Mouse (Mus musculus): ENCODE results near the gene Gzmf. TPM values are rescaled to one million over a fixed set of nuclear protein-coding genes. Genes with fewer than 3 reads are reported as not detected.
"Not testable (repeated sequence)": the region's sequence is repeated elsewhere in the genome, so short reads cannot be mapped to it uniquely, and the experiment has no call there.

Gzmf gene
- total and polyA plus RNA-seq, 2 experiments from 2014 or later: not detected

GRCm38 (mm10) chr14:56186521-56186920, 24.7 kb downstream of the Gzmf start:
- no peaks in the 10 kb centered on the region for H3K9me3 ChIP-seq (ENCODE audit: low read length)
- no peak overlapping the region for H3K4me3 ChIP-seq (ENCODE audit: low read length)
- no peak overlapping the region for H3K9ac ChIP-seq (replicated peaks; ENCODE audit: low read length)
- no peaks in the 10 kb centered on the region for H3K4me1 ChIP-seq (ENCODE audit: insufficient read depth, low read length)
- 70% methylated on average over 5 of the region's 5 CpGs for WGBS
- no peak overlapping the region for H3K4me2 ChIP-seq (ENCODE audit: low read depth, low read length)
- no peaks in the 10 kb centered on the region for H3K36me3 ChIP-seq (ENCODE audit: insufficient read depth, low read length)
- no peaks in the 10 kb centered on the region for H3K27me3 ChIP-seq (ENCODE audit: insufficient read depth, low read length)
- no peak overlapping the region for H3K27ac ChIP-seq
- DNase-seq (ENCODE audit: low spot score) (no peak), ATAC-seq (no peak)
- TF ChIP-seq CTCF (IDR thresholded peaks at IDR 0.05; ENCODE audit: low read depth): no peak

GRCm38 (mm10) chr14:56177651-56178050, 33.6 kb downstream of the Gzmf start:
- ATAC-seq; H3K4me3 ChIP-seq (ENCODE audit: low read length); H3K9me3 ChIP-seq (ENCODE audit: low read length); H3K4me2 ChIP-seq (ENCODE audit: low read depth, low read length); H3K4me1 ChIP-seq (ENCODE audit: insufficient read depth, low read length); H3K9ac ChIP-seq (replicated peaks; ENCODE audit: low read length); H3K27me3 ChIP-seq (ENCODE audit: insufficient read depth, low read length); H3K27ac ChIP-seq; H3K36me3 ChIP-seq (ENCODE audit: insufficient read depth, low read length): not testable (repeated sequence)
- peak; percentile 27 for DNase-seq (ENCODE audit: low spot score)
- WGBS: 28% methylated on average over 8 of the region's 8 CpGs
- TF ChIP-seq CTCF (IDR thresholded peaks at IDR 0.05; ENCODE audit: low read depth): peak; percentile 68

GRCm38 (mm10) chr14:56174499-56174898, 36.7 kb downstream of the Gzmf start, which contains the start of gene Gzmn:
Gene Gzmn, minus strand, starts transcription at chr14:56174599.
- no peak within 1 kb of the TSS for H3K4me2 ChIP-seq (ENCODE audit: low read depth, low read length)
- no peak within 1 kb of the TSS for H3K27ac ChIP-seq
- H3K9ac ChIP-seq (replicated peaks; ENCODE audit: low read length): no peak within 1 kb of the TSS
- H3K36me3 ChIP-seq (ENCODE audit: insufficient read depth, low read length): no peaks in the 10 kb centered on the region
- no peaks in the 10 kb centered on the region for H3K9me3 ChIP-seq (ENCODE audit: low read length)
- no peak for ATAC-seq
- no peak for TF ChIP-seq CTCF (IDR thresholded peaks at IDR 0.05; ENCODE audit: low read depth)
- no peak within 1 kb of the TSS for H3K4me3 ChIP-seq (ENCODE audit: low read length)
- no peaks in the 10 kb centered on the region for H3K27me3 ChIP-seq (ENCODE audit: insufficient read depth, low read length)
- H3K4me1 ChIP-seq (ENCODE audit: insufficient read depth, low read length): no peaks in the 10 kb centered on the region
- no peak for DNase-seq (ENCODE audit: low spot score)
- 92% methylated on average over 5 of the region's 5 CpGs for WGBS

GRCm38 (mm10) chr14:56173396-56173795, 37.8 kb downstream of the Gzmf start:
- WGBS: 88% methylated on average over 6 of the region's 6 CpGs
- no peak overlapping the region for H3K9ac ChIP-seq (replicated peaks; ENCODE audit: low read length)
- H3K27ac ChIP-seq: no peak overlapping the region
- no peak overlapping the region for H3K4me3 ChIP-seq (ENCODE audit: low read length)
- no peak for ATAC-seq
- no peaks in the 10 kb centered on the region for H3K4me1 ChIP-seq (ENCODE audit: insufficient read depth, low read length)
- peak; percentile 3 for DNase-seq (ENCODE audit: low spot score)
- no peak for TF ChIP-seq CTCF (IDR thresholded peaks at IDR 0.05; ENCODE audit: low read depth)
- H3K4me2 ChIP-seq (ENCODE audit: low read depth, low read length): no peak overlapping the region
- H3K9me3 ChIP-seq (ENCODE audit: low read length): no peaks in the 10 kb centered on the region
- H3K27me3 ChIP-seq (ENCODE audit: insufficient read depth, low read length): no peaks in the 10 kb centered on the region
- no peaks in the 10 kb centered on the region for H3K36me3 ChIP-seq (ENCODE audit: insufficient read depth, low read length)

GRCm38 (mm10) chr14:56172744-56173143, 38.5 kb downstream of the Gzmf start:
- 91% methylated on average over 5 of the region's 5 CpGs for WGBS

GRCm38 (mm10) chr14:56168009-56168408, 43.2 kb downstream of the Gzmf start:
- no peaks in the 10 kb centered on the region for H3K36me3 ChIP-seq (ENCODE audit: insufficient read depth, low read length)
- no peaks in the 10 kb centered on the region for H3K4me1 ChIP-seq (ENCODE audit: insufficient read depth, low read length)
- H3K9me3 ChIP-seq (ENCODE audit: low read length): no peaks in the 10 kb centered on the region
- no peak overlapping the region for H3K27ac ChIP-seq
- 78% methylated on average over 6 of the region's 6 CpGs for WGBS
- no peak overlapping the region for H3K4me3 ChIP-seq (ENCODE audit: low read length)
- ATAC-seq (no peak), DNase-seq (ENCODE audit: low spot score) (no peak)
- no peaks in the 10 kb centered on the region for H3K27me3 ChIP-seq (ENCODE audit: insufficient read depth, low read length)
- TF ChIP-seq CTCF (IDR thresholded peaks at IDR 0.05; ENCODE audit: low read depth): no peak
- H3K9ac ChIP-seq (replicated peaks; ENCODE audit: low read length): no peak overlapping the region
- no peak overlapping the region for H3K4me2 ChIP-seq (ENCODE audit: low read depth, low read length)

More at GRCm38 (mm10) chr14:56172744-56173143, 38.5 kb downstream of the Gzmf start:
- no peak for TF ChIP-seq CTCF (IDR thresholded peaks at IDR 0.05; ENCODE audit: low read depth)
- ATAC-seq: no peak
- no peak for DNase-seq (ENCODE audit: low spot score)
- Histone ChIP-seq H3K36me3 (ENCODE audit: insufficient read depth, low read length) (no peaks in the 10 kb centered on the region), H3K4me2 (ENCODE audit: low read depth, low read length) (no peak overlapping the region), H3K4me1 (ENCODE audit: insufficient read depth, low read length) (no peaks in the 10 kb centered on the region), H3K9me3 (ENCODE audit: low read length) (no peaks in the 10 kb centered on the region), H3K9ac (replicated peaks; ENCODE audit: low read length) (no peak overlapping the region), H3K27ac (no peak overlapping the region), H3K4me3 (ENCODE audit: low read length) (no peak overlapping the region), H3K27me3 (ENCODE audit: insufficient read depth, low read length) (no peaks in the 10 kb centered on the region)

GRCm38 (mm10) chr14:56162109-56162508, 49.1 kb downstream of the Gzmf start:
- Histone ChIP-seq H3K4me2 (ENCODE audit: low read depth, low read length) (no peak overlapping the region), H3K4me3 (ENCODE audit: low read length) (no peak overlapping the region), H3K27me3 (ENCODE audit: insufficient read depth, low read length) (no peaks in the 10 kb centered on the region), H3K9me3 (ENCODE audit: low read length) (no peaks in the 10 kb centered on the region), H3K9ac (replicated peaks; ENCODE audit: low read length) (no peak overlapping the region), H3K27ac (no peak overlapping the region), H3K4me1 (ENCODE audit: insufficient read depth, low read length) (no peaks in the 10 kb centered on the region), H3K36me3 (ENCODE audit: insufficient read depth, low read length) (no peaks in the 10 kb centered on the region)
- ATAC-seq: no peak
- WGBS: 86% methylated on average over 2 of the region's 2 CpGs
- DNase-seq (ENCODE audit: low spot score): peak; percentile 6
- no peak for TF ChIP-seq CTCF (IDR thresholded peaks at IDR 0.05; ENCODE audit: low read depth)

GRCm38 (mm10) chr14:56159479-56159878, 51.7 kb downstream of the Gzmf start, which contains the start of gene Gzmg:
Gene Gzmg, minus strand, starts transcription at chr14:56159579.
- H3K36me3 ChIP-seq (ENCODE audit: insufficient read depth, low read length); H3K27ac ChIP-seq; H3K4me2 ChIP-seq (ENCODE audit: low read depth, low read length); H3K9ac ChIP-seq (replicated peaks; ENCODE audit: low read length); H3K4me1 ChIP-seq (ENCODE audit: insufficient read depth, low read length); ATAC-seq; DNase-seq (ENCODE audit: low spot score); H3K4me3 ChIP-seq (ENCODE audit: low read length); H3K27me3 ChIP-seq (ENCODE audit: insufficient read depth, low read length); H3K9me3 ChIP-seq (ENCODE audit: low read length): not testable (repeated sequence)
- 90% methylated on average over 2 of the region's 2 CpGs for WGBS
